Mouse (Mus musculus) frontal cortex, postnatal 14 days (tissue): ENCODE measurements around the gene Ppp1r18.

ENCODE experiments used
- DNase-seq, 2 experiments: peaks; one replicate each; pipeline ENCODE4 v3.0.0; 2022; ENCODE audit warnings: low spot score in 2 of 2

The Ppp1r18 gene

GRCm38 (mm10) chr17:35869346-35870067 lies 4.1 kb downstream of the Ppp1r18 start:
- no peak for DNase-seq

DNA sequence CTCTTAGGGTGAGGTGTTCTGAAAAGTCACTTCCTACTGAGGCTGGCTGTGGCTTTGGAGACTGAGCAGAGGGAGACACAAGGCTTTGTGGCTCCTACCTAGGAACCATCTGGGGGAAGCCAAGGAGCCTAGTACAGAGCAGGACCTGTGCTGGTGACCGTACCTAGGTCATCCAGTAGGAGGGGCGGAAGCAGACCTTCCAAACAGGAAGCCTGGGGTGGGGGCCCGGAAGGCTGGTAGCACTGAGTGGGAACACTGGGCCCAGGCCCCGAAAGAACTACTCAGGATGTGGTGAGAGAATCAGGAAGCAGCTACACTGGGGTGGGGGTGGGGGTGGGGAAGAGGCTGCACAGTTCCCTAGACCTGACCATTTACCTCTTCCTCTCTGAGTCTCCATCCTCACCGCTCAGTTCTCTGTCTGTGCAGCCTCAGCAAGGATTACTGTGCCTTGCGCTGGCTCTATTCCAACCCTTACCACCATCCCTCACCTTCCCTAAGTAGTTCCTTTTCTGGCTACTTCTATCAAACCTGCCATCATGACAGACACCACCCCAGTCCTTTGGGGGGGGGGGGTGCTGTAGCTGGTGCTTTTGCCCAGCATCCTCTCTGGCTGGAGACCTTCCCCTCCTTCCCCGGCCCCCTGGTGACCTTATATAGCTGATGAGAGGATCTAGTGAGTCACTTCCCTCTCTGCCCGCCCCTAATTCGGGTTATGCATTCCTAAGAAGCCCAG lies 4.9 kb downstream of the Ppp1r18 start:
- DNase-seq: peak in 1 of 2 experiments; percentile 63

GRCm38 (mm10) chr17:35870884-35871696 lies 5.7 kb downstream of the Ppp1r18 start:
- no peak for DNase-seq

GRCm38 (mm10) chr17:35873774-35874519 lies 8.6 kb downstream of the Ppp1r18 start:
- DNase-seq: peak; percentile 65 to 83

DNA sequence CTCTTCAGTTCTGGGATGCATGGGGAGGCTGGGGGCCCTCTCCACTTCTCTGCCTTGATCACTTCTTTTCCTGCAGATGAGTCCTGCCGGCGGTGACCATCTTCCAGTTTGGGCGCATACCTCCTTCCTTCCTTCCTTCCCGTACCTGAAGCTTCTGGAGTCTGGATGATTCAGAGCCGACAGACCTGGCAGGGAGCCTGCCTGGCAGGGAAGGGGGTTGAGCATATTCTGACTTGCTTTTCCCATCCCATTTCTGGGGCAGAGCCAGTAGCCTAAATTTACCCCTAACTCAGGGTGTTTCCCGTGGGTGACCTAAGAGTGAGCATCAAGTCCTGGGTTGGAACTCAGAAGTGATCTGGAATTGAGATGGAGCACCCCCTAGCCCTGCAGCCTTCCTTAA lies 9.3 kb downstream of the Ppp1r18 start:
- DNase-seq: peak in 1 of 2 experiments; percentile 49

GRCm38 (mm10) chr17:35879245-35880057 lies 14.1 kb downstream of the Ppp1r18 start, which contains the start of gene Dhx16:
TSS of gene Dhx16 (plus strand) at chr17:35879819.
- DNase-seq: peak; percentile 91 to 93

DNA sequence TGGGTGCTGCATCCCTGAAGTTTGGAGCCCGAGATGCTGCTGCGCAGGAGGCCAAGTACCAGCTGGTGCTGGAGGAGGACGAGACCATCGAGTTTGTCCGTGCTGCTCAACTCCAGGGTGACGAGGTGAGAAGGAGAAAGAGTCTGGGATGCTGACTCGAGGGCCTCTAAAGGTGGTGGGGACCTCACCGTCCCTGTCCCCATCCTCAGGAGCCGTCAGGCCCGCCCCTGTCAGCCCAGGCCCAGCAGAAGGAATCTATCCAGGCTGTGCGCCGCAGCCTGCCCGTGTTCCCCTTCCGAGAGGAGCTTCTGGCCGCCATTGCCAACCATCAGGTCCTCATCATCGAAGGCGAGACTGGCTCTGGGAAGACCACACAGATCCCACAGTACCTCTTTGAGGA lies 17.5 kb downstream of the Ppp1r18 start:
- no peak for DNase-seq

DNA sequence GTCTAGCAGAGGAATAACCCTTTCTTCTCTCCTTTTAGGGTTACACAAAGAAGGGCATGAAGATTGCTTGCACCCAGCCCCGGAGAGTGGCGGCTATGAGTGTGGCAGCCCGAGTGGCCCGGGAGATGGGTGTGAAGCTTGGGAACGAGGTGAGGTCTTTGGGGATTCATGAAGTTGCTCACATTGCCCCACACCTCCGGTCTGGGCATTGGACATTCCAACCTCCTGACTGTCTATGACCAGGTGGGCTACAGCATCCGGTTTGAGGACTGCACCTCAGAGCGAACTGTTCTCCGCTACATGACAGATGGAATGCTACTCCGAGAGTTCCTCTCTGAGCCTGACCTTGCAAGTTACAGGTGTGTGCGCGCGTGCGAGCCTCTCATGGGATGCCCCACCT lies 18.4 kb downstream of the Ppp1r18 start:
- no peak for DNase-seq

DNA sequence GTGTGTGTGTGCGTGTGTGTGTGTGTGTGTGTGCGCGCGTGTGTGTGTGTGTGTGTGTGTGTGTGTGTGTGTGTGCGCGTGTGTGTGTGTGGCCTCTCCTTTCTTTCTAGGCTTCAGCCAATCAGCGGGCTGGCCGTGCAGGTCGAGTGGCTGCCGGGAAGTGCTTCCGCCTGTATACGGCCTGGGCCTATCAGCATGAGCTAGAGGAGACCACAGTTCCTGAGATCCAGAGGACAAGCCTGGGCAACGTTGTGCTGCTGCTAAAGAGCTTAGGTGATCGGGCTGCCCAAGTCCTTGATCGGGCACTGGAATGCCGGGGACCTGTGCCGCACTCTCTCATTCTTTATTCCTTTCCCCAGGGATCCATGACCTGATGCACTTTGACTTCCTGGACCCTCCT lies 22.3 kb downstream of the Ppp1r18 start:
- no peak for DNase-seq

GRCm38 (mm10) chr17:35896781-35897643 lies 31.6 kb downstream of the Ppp1r18 start, which contains the start of gene 2310061I04Rik:
TSS of gene 2310061I04Rik (minus strand) at chr17:35897431.
- peak; percentile 82 to 84 for DNase-seq

- no peak for DNase-seq
These were observed 32.5 kb downstream of the Ppp1r18 start for GRCm38 (mm10) chr17:35897644-35898573.

DNA sequence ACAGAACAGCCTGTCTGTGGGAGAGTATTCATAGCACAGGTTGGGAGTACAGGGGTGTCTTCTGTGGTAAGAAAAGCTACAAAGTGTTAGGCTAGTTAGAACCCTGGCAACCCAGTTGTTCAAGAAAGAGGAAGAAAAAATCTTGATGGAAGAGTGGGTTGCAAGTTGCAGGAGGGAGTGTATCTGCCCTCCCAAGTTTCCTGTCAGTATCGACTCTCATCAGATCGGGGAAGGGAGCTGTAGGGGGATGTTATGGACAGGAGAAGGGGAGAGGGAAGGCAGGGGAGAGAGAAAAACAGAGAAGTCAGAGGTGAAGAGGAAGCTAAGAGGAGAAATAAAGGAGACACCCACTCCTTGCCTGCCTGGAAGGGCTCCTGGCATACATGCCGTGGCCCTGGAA lies 35.2 kb downstream of the Ppp1r18 start:
- DNase-seq: no peak

DNA sequence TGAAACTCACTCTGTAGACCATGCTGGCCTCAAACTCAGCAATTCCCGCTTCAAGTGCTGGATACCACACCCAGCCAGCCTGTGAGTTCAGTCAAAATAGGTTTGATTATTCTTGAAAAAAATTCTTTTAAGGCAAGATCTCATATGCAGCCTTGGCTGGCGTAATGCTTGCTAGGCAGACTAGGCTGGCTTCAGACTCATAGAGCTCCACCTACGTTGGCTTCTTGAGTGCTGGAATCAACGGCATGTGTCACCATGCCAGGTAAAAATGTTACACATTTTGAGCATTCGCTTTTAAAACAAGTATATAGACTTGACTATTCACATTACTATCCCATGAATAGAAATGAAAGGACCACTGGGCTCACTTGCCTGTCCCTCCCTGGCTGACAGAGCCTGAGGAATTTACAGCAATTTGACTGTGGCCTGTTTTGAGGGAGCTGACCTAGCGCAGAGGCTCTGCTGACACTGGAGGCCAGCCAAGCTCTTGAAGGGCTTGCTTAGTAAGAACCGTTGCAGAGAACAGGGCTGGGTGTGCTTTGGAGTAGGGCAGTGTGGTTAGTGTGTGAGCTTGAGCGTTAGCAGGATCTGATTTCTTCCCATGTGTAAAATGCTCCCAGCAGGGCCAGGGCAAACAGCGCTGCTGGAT lies 38.1 kb downstream of the Ppp1r18 start:
- DNase-seq: no peak

- no peak for DNase-seq
These were observed 38.6 kb downstream of the Ppp1r18 start for GRCm38 (mm10) chr17:35903992-35904355.

DNA sequence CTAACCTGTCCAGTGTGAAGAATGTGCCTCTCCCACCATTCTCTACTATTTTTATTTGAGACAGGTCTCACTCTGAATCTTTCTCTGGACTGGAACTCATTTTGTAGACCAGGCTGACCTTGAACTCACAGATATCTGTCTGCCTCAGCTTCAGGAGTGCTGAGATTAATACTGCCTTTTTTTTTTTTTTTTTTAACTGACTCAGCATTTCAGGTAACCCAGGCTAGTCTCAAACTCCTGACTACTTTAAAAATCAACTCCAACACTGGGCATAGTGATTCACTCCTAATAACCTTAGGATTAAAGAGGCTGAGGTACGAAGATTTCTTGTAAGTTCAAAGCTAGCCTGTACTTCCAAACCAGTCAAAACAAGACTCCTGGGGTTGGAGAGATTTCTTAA lies 40.2 kb downstream of the Ppp1r18 start:
- no peak for DNase-seq

- DNase-seq: no peak
These were observed 42.2 kb downstream of the Ppp1r18 start for GRCm38 (mm10) chr17:35907609-35908008.

GRCm38 (mm10) chr17:35909186-35909918 lies 44.0 kb downstream of the Ppp1r18 start:
- no peak for DNase-seq
